ENCODE assay signal across 9 mouse cellular contexts in the genomic region with DNA sequence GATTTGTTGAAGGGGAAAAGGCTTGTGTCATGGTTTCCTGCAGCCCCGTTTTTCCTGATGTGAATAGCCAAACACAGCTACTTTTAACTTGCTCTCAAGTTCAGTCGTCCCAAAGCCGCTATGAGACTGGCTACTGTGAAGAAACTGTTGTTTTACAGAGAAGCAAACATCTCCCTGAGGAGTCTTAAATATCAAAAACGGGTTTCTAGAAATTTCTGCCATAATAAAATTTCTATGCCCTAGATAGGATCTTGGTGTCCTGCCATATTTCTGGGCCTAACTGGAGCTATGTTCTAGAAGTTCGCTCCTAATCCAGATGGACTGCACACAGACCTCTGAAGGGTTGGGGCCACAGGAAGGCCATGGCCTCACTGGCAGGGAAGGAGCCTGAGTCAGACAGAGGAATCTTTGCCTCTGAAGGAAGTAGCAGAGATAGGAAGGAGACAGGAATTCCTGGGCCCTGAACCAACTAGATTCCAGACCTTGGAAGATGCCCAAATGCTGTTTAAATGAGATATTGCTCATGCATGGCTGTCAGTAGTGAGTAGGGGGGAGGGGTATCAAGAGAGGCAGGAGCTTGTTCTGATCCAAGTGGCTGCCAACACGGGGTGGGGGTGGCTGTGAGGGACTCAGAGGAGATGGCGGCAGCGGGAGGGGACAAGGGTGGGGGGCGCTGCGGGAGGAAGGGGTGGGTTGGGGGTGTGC. TPM values are rescaled to one million over a fixed set of nuclear protein-coding genes. Genes with fewer than 3 reads are reported as not detected.
DNase-seq lines count a peak whose midpoint lies in the region; ATAC-seq and TF ChIP-seq lines count a peak whose summit lies in the region.
"Had no signal": no experiment of that assay in that cellular context is flagged by ENCODE, and none has a peak within 500 bp of the region (broad histone marks: within the 10 kb centered on the region; RNA-seq: fewer than 3 reads in every experiment).

No protein-coding gene starts in this region.

- no peaks in the 10 kb centered on the region for H3K36me3 ChIP-seq in hindbrain, embryonic 14.5 days (replicated peaks; ENCODE audit: control insufficient read depth, insufficient read depth)
- H3K36me3 ChIP-seq in midbrain, postnatal 0 days (ENCODE audit: insufficient read depth, low read length), result no peaks in the 10 kb centered on the region

- no peak overlapping the region for H3K4me3 ChIP-seq in hindbrain, embryonic 14.5 days (replicated peaks; ENCODE audit: low read length)
- no peak overlapping the region for H3K4me3 ChIP-seq in midbrain, postnatal 0 days (ENCODE audit: low read depth, low read length)

- 54% methylated on average over 8 of the region's 10 CpGs for WGBS in hindbrain, embryonic 14.5 days
- WGBS in midbrain, postnatal 0 days, result 47% methylated on average over 9 of the region's 10 CpGs

- no peak overlapping the region for H3K9ac ChIP-seq in hindbrain, embryonic 14.5 days
- no peak overlapping the region for H3K9ac ChIP-seq in midbrain, postnatal 0 days (replicated peaks; ENCODE audit: low read length, poor library complexity, severe bottlenecking)

- H3K9me3 ChIP-seq in hindbrain, embryonic 14.5 days (ENCODE audit: control insufficient read depth, low read length), result no peaks in the 10 kb centered on the region
- no peaks in the 10 kb centered on the region for H3K9me3 ChIP-seq in midbrain, postnatal 0 days (ENCODE audit: low read length)

- DNase-seq in right cerebral cortex, postnatal 10 days (ENCODE audit: low spot score in 2 of 2), result peak; percentile 63 to 73
- DNase-seq in right cerebral cortex, adult 2 months (ENCODE audit: low spot score in 2 of 2), result no peak
- DNase-seq in gastrocnemius, adult 18-20 months (ENCODE audit: low spot score), result peak; percentile 76
- peak; percentile 42 for DNase-seq in hindbrain, embryonic 14.5 days (ENCODE audit: low spot score)
- DNase-seq in liver, result peak; percentile 46
- peak; percentile 62 for DNase-seq in midbrain, postnatal 0 days (ENCODE audit: low spot score)
- no peak for DNase-seq in cerebellum, adult 9-10 months

- TF ChIP-seq CTCF in midbrain, postnatal 0 days (IDR thresholded peaks at IDR 0.05), result no peak

- 0 out of 2 replicates have a peak overlapping the region, but pooled peaks have one; percentile 4 for H3K4me2 ChIP-seq in hindbrain, embryonic 14.5 days (replicated peaks)
- H3K4me2 ChIP-seq in midbrain, postnatal 0 days (ENCODE audit: low read depth, low read length, poor library complexity, severe bottlenecking), result no peak overlapping the region

- H3K27ac ChIP-seq in hindbrain, embryonic 14.5 days, result peak overlapping the region; percentile 80
- H3K27ac ChIP-seq in midbrain, postnatal 0 days (ENCODE audit: low read depth, low read length), result peak overlapping the region; percentile 55

- H3K27me3 ChIP-seq in hindbrain, embryonic 14.5 days (ENCODE audit: control insufficient read depth, insufficient read depth, low read length), result no peaks in the 10 kb centered on the region
- H3K27me3 ChIP-seq in midbrain, postnatal 0 days (ENCODE audit: insufficient read depth, low read length), result no peaks in the 10 kb centered on the region

- ATAC-seq in hindbrain, embryonic 14.5 days (ENCODE audit: low FRiP score), result peak; percentile 71
- no peak for ATAC-seq in midbrain, postnatal 0 days (ENCODE audit: low FRiP score)
- no peak for ATAC-seq in frontal cortex, adult (ENCODE audit: low TSS enrichment)

- H3K4me1 ChIP-seq in hindbrain, embryonic 14.5 days (replicated peaks; ENCODE audit: control insufficient read depth, insufficient read depth, low read length), result peaks cover 7% of the 10 kb centered on the region; the same call in 1 of the 2 replicates
- H3K4me1 ChIP-seq in midbrain, postnatal 0 days (ENCODE audit: insufficient read depth, low read length), result no peaks in the 10 kb centered on the region

RNA-seq across cellular contexts. Expression of a gene that starts 31.3 kb away (rescaled TPM):
- total RNA-seq in gastrocnemius, adult 18-20 months (2021), result 1 to 10 TPM; 5.1 to 6.2 TPM
- 2.3 and 3.4 TPM in 2 replicates for polyA plus RNA-seq in hindbrain, embryonic 14.5 days (2014; fragmentation: Nextera tagmentation; extraction: Ambion mirVana)
- 4.0 and 5.0 TPM in 2 replicates for total RNA-seq in midbrain, postnatal 0 days (2014; rRNA removed)
- polyA plus RNA-seq in midbrain, postnatal 0 days (2015; fragmentation: Nextera tagmentation; extraction: Ambion mirVana), result 1.1 and 1.3 TPM in 2 replicates

RNA-seq across cellular contexts. Expression of a gene that starts 39.6 kb away (rescaled TPM):
- total RNA-seq in gastrocnemius, adult 18-20 months (2021), result not detected
- 0.27 and 0.30 TPM in 2 replicates for polyA plus RNA-seq in hindbrain, embryonic 14.5 days (2014; fragmentation: Nextera tagmentation; extraction: Ambion mirVana)
- total RNA-seq in midbrain, postnatal 0 days (2014; rRNA removed), result not detected in 2 replicates
- 0.29 and 0.39 TPM in 2 replicates for polyA plus RNA-seq in midbrain, postnatal 0 days (2015; fragmentation: Nextera tagmentation; extraction: Ambion mirVana)
- polyA plus RNA-seq: spleen, adult 2 months had no signal

Comparison
In these comparisons a context has a peak if more than half of its experiments do, and no peak if none do; other contexts are left out.
1. DNase-seq: peak in right cerebral cortex, postnatal 10 days (2 of 2), gastrocnemius, adult 18-20 months (single experiment), hindbrain, embryonic 14.5 days (single experiment), liver (single experiment) and midbrain, postnatal 0 days (single experiment); none in right cerebral cortex, adult 2 months (0 of 2) and cerebellum, adult 9-10 months (single experiment).